Mouse (Mus musculus) hindbrain, embryonic 10.5 days (tissue): ENCODE measurements around the gene Klc3. TPM values are rescaled to one million over a fixed set of nuclear protein-coding genes. Genes with fewer than 3 reads are reported as not detected.

Experiments
- DNase-seq: peaks from one replicate; pipeline ENCODE4 v3.0.0-alpha.2; 2017; ENCODE audit warnings: low spot score
- H3K27ac ChIP-seq: fragments of 300-500 bp; sonication (generic); 2 replicates; pipeline ENCODE4 v1.5.1; 2016; ENCODE audit warnings: mild to moderate bottlenecking, moderate library complexity
- H3K27me3 ChIP-seq: fragments of 300-500 bp; sonication (generic); 2 replicates; pipeline ENCODE4 v1.6.1; 2016; ENCODE audit warnings: mild to moderate bottlenecking; ENCODE audit not compliant: poor library complexity, insufficient read depth, severe bottlenecking
- H3K36me3 ChIP-seq: fragments of 300-500 bp; sonication (generic); 2 replicates; pipeline ENCODE4 v1.6.1; 2016; ENCODE audit warnings: mild to moderate bottlenecking, moderate library complexity
- H3K4me1 ChIP-seq: fragments of 300-500 bp; sonication (generic); replicated peaks from 2 replicates; pipeline ENCODE4 v1.6.1; 2016; ENCODE audit warnings: mild to moderate bottlenecking
- H3K4me3 ChIP-seq: fragments of 300-500 bp; sonication (generic); 2 replicates; pipeline ENCODE4 v1.5.1; 2016; ENCODE audit warnings: mild to moderate bottlenecking, moderate library complexity
- H3K9me3 ChIP-seq: fragments of 300-500 bp; sonication (generic); 2 replicates; pipeline ENCODE4 v1.6.1; 2016; ENCODE audit warnings: mild to moderate bottlenecking, moderate library complexity
- WGBS: fragments of 180-500 bp; shearing (Covaris S2); methylation state at CpG from one replicate; pipeline ENCODE4 v1.1.7; 2016; 5-methylcytosine and 5-hydroxymethylcytosine counted together
- microRNA counts: library from miRNA; unstranded; fragments of <30 nt; microRNA quantifications from one replicate; lab custom pipeline; 2017
- polyA plus RNA-seq: library from polyadenylated mRNA; unstranded; fragments of >200 nt; fragmentation: Nextera tagmentation; extraction: Ambion mirVana; gene quantifications from 2 replicates; pipeline ENCODE4 v1.2.1, GENCODE M21; 2016

Gene Klc3
- polyA plus RNA-seq, 1 experiment from 2014 or later = 2.9 TPM

GRCm38 (mm10) chr7:19350221-19350620 is 53.7 kb downstream of the Klc3 start:
- no peaks in the 10 kb centered on the region for H3K27me3 ChIP-seq
- no peak overlapping the region for H3K27ac ChIP-seq
- H3K9me3 ChIP-seq = 0 out of 2 replicates have a peak, but pooled peaks cover 4% of the 10 kb centered on the region
- peaks cover 75% of the 10 kb centered on the region for H3K36me3 ChIP-seq
- H3K4me1 ChIP-seq = peaks cover 12% of the 10 kb centered on the region
- 93% methylated on average over 8 of the region's 8 CpGs for WGBS
- DNase-seq = no peak
- H3K4me3 ChIP-seq = no peak overlapping the region

- 87% methylated on average over 13 of the region's 13 CpGs for WGBS
- peaks cover 67% of the 10 kb centered on the region for H3K36me3 ChIP-seq
Measured at GRCm38 (mm10) chr7:19349188-19349915, 54.6 kb downstream of the Klc3 start.

DNA sequence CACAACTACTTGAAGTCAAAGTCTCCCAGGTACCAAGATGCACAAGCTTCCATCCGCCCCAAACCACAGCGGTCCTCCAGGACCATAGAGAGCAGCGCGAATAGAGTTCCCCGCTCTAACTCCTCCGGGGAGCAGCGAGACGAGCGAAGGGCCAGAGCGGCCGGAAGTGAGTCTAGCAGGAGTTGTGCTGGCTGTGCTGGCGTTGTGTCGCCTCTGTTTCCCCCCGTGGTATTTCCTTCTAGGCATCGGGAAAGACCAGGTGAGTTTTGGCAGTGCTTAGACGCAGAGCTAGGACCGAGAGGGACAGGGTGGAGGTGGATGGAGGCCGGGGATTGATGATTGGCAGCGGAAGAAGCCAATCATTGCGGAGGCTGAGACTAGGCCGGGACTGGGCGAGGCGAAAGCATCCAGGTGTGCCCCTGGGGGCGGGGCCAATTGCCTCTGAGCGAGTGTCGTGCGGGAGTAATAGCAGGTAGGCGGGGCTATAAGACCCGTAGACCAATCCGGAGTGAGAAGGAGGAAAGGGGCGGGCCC is 58.9 kb downstream of the Klc3 start:
- H3K27me3 ChIP-seq = peaks cover 18% of the 10 kb centered on the region
- peak overlapping the region; percentile 78 for H3K4me3 ChIP-seq
- H3K36me3 ChIP-seq = peaks cover 26% of the 10 kb centered on the region
- peaks cover 43% of the 10 kb centered on the region for H3K4me1 ChIP-seq
- DNase-seq = peak; percentile 95
- H3K27ac ChIP-seq = peak overlapping the region; percentile 94
- no peaks in the 10 kb centered on the region for H3K9me3 ChIP-seq
- under 1% methylated on average over 31 of the region's 31 CpGs for WGBS

More at GRCm38 (mm10) chr7:19349188-19349915, 54.6 kb downstream of the Klc3 start:
- Histone ChIP-seq H3K27ac (no peak overlapping the region), H3K4me1 (peaks cover 18% of the 10 kb centered on the region), H3K4me3 (no peak overlapping the region), H3K27me3 (no peaks in the 10 kb centered on the region), H3K9me3 (0 out of 2 replicates have a peak, but pooled peaks cover 4% of the 10 kb centered on the region)
- no peak for DNase-seq

MicroRNAs within 50 kb of the gene (microRNA counts, 519-probe panel; counts per million panel counts)
- microRNA mmu-miR-343 (lab: Ali Mortazavi, UCI) = 1,255 counts per million, percentile 77 among the panel's probes with 10 or more counts

Other genes starting within 250 kb of the Klc3 start
- gene Gipr, start 238.0 kb downstream of the Klc3 start, polyA plus RNA-seq = 0.95 and 1.3 TPM in 2 replicates
- gene Eml2, start 227.7 kb downstream of the Klc3 start, polyA plus RNA-seq = 2.8 and 4.9 TPM in 2 replicates
- 1.8 and 2.9 TPM in 2 replicates for gene Gpr4, start 191.6 kb downstream of the Klc3 start, polyA plus RNA-seq
- gene Opa3, start 175.8 kb downstream of the Klc3 start, polyA plus RNA-seq = 47.8 and 51.1 TPM in 2 replicates
- 58.8 and 62.0 TPM in 2 replicates for gene Vasp, start 132.3 kb downstream of the Klc3 start, polyA plus RNA-seq
- gene Ppm1n, start 124.0 kb downstream of the Klc3 start, polyA plus RNA-seq = 0.30 and 0.42 TPM in 2 replicates
- gene Rtn2, start 121.5 kb downstream of the Klc3 start, polyA plus RNA-seq = 37.3 and 67.8 TPM in 2 replicates
- not detected in 2 replicates for gene Fosb, start 94.1 kb downstream of the Klc3 start, polyA plus RNA-seq
- 106 and 128 TPM in 2 replicates for gene Ercc1, start 59.3 kb downstream of the Klc3 start, polyA plus RNA-seq
- gene Cd3eap, start 44.6 kb downstream of the Klc3 start, polyA plus RNA-seq = 18.7 and 24.4 TPM in 2 replicates
- gene Ppp1r13l, start 44.4 kb downstream of the Klc3 start, polyA plus RNA-seq = 4.7 and 5.6 TPM in 2 replicates
- 29.0 and 33.9 TPM in 2 replicates for gene Ercc2, start 22.1 kb downstream of the Klc3 start, polyA plus RNA-seq
- gene Ckm, start 672 bp upstream of the Klc3 start, polyA plus RNA-seq = not detected in 2 replicates
- 9.3 and 13.6 TPM in 2 replicates for gene Mark4, start 54.7 kb upstream of the Klc3 start, polyA plus RNA-seq
- 0.39 and 0.80 TPM in 2 replicates for gene Exoc3l2, start 59.2 kb upstream of the Klc3 start, polyA plus RNA-seq
- gene Bloc1s3, start 104.3 kb upstream of the Klc3 start, polyA plus RNA-seq = 2.4 and 3.8 TPM in 2 replicates
- gene Trappc6a, start 104.3 kb upstream of the Klc3 start, polyA plus RNA-seq = 68.8 and 71.4 TPM in 2 replicates
- gene Nkpd1, start 113.7 kb upstream of the Klc3 start, polyA plus RNA-seq = 0.09 and 0.10 TPM in 2 replicates
- gene Ppp1r37, start 159.0 kb upstream of the Klc3 start, polyA plus RNA-seq = 22.6 and 30.4 TPM in 2 replicates
- gene Zfp296, start 173.2 kb upstream of the Klc3 start, polyA plus RNA-seq = 0.22 and 0.72 TPM in 2 replicates
- gene Gemin7, start 173.5 kb upstream of the Klc3 start, polyA plus RNA-seq = 177 and 188 TPM in 2 replicates
- 57.5 and 68.8 TPM in 2 replicates for gene Clasrp, start 200.4 kb upstream of the Klc3 start, polyA plus RNA-seq
- 4.4 and 6.1 TPM in 2 replicates for gene Relb, start 225.3 kb upstream of the Klc3 start, polyA plus RNA-seq